Mouse (Mus musculus): ENCODE data around the gene Mia.

- TF ChIP-seq POLR2A (IDR thresholded peaks at IDR 0.05; ENCODE audit: low read depth, low read length) = no peak
- no peak for TF ChIP-seq CTCF (IDR thresholded peaks at IDR 0.05; ENCODE audit: extremely low read depth, insufficient read length, insufficient replicate concordance, low read depth, low read length)
These were observed 15.3 kb downstream of the Mia start for GRCm38 (mm10) chr7:27165696-27166095.
